Mouse (Mus musculus): ENCODE data around the gene Akna.

Akna gene

GRCm38 (mm10) chr4:63319566-63319965, 83.6 kb downstream of the Akna start:
- peak; percentile 54 for DNase-seq (ENCODE audit: low read depth, low spot score)
